Comparison of ENCODE assay signal across 9 mouse cellular contexts in genomic region chr17:93200386-93201264, GRCm38 (mm10). TPM values are rescaled to one million over a fixed set of nuclear protein-coding genes. Genes with fewer than 3 reads are reported as not detected.
DNase-seq lines count a peak whose midpoint lies in the region; ATAC-seq and TF ChIP-seq lines count a peak whose summit lies in the region.
"Had no signal": no experiment of that assay in that cellular context is flagged by ENCODE, and none has a peak within 500 bp of the region (broad histone marks: within the 10 kb centered on the region; RNA-seq: fewer than 3 reads in every experiment).

No protein-coding gene starts in this region.

- peaks cover 17% of the 10 kb centered on the region for H3K4me1 ChIP-seq in heart, embryonic 12.5 days (replicated peaks)
- H3K4me1 ChIP-seq in ES-E14 (ENCODE audit: control insufficient read depth in 2 of 2, insufficient read depth in 2 of 2, low read length in 2 of 2, poor library complexity in 1 of 2), result peaks cover 0 to 7% of the 10 kb centered on the region in 2 experiments; a peak in 1 of 4 replicates
- peaks cover 47% of the 10 kb centered on the region for H3K4me1 ChIP-seq in forebrain, embryonic 13.5 days
- peaks cover 50% of the 10 kb centered on the region for H3K4me1 ChIP-seq in midbrain, embryonic 10.5 days

- H3K4me3 ChIP-seq in heart, embryonic 12.5 days, result peak overlapping the region; percentile 24
- H3K4me3 ChIP-seq in ES-E14 (ENCODE audit: insufficient read depth in 1 of 2, low read depth in 1 of 2, low read length in 2 of 2, poor library complexity in 1 of 2, severe bottlenecking in 1 of 2), result peak overlapping the region; percentile 23 to 29; a peak in 3 of 4 replicates
- H3K4me3 ChIP-seq in forebrain, embryonic 13.5 days, result peak overlapping the region; percentile 45
- H3K4me3 ChIP-seq in midbrain, embryonic 10.5 days, result peak overlapping the region; percentile 54

- H3K27ac ChIP-seq in heart, embryonic 12.5 days (ENCODE audit: poor library complexity, severe bottlenecking), result no peak overlapping the region
- H3K27ac ChIP-seq in ES-E14 (ENCODE audit: insufficient read depth, low read depth, low read length, poor library complexity, severe bottlenecking), result no peak overlapping the region
- no peak overlapping the region for H3K27ac ChIP-seq in forebrain, embryonic 13.5 days
- peak overlapping the region; percentile 55 for H3K27ac ChIP-seq in midbrain, embryonic 10.5 days (replicated peaks)

- in situ Hi-C loops in ES-E14 (cut with MboI; ENCODE audit: low sequenced_read_pairs in 2 of 2, unreplicated experiment in 2 of 2), result no loop called here

- DNase-seq in heart, adult 18-20 months, result no peak
- DNase-seq in ES-E14 (ENCODE audit: low read depth, low spot score) (no peak), liver (no peak)
- peak; percentile 32 for DNase-seq in midbrain, embryonic 10.5 days (ENCODE audit: low spot score)
- no peak for DNase-seq in thymus, postnatal 4 days
- no peak for DNase-seq in urinary bladder, adult 18-20 months (ENCODE audit: low spot score in 2 of 2)
- DNase-seq: kidney, postnatal 25 days had no signal

- WGBS in heart, embryonic 12.5 days, result under 1% methylated on average over 29 of the region's 29 CpGs
- under 1% methylated on average over 29 of the region's 29 CpGs for WGBS in forebrain, embryonic 13.5 days
- 1% methylated on average over 29 of the region's 29 CpGs for WGBS in midbrain, embryonic 10.5 days

- ATAC-seq in heart, embryonic 12.5 days (ENCODE audit: insufficient number of reproducible peaks, low FRiP score), result no peak
- peak; percentile 9; the same call in 1 of the 2 replicates for ATAC-seq in forebrain, embryonic 13.5 days

- no peaks in the 10 kb centered on the region for H3K9me3 ChIP-seq in heart, embryonic 12.5 days (replicated peaks)
- no peaks in the 10 kb centered on the region for H3K9me3 ChIP-seq in ES-E14 (ENCODE audit: control insufficient read depth, insufficient read depth, low read depth, low read length)
- no peaks in the 10 kb centered on the region for H3K9me3 ChIP-seq in forebrain, embryonic 13.5 days (replicated peaks)
- no peaks in the 10 kb centered on the region for H3K9me3 ChIP-seq in midbrain, embryonic 10.5 days (replicated peaks)

- H3K9ac ChIP-seq in heart, embryonic 12.5 days, result no peak overlapping the region
- H3K9ac ChIP-seq in ES-E14 (ENCODE audit: insufficient read depth, low read depth, low read length, poor library complexity, severe bottlenecking), result no peak overlapping the region
- H3K9ac ChIP-seq in forebrain, embryonic 13.5 days, result peak overlapping the region; percentile 63

- no peaks in the 10 kb centered on the region for H3K36me3 ChIP-seq in heart, embryonic 12.5 days
- no peaks in the 10 kb centered on the region for H3K36me3 ChIP-seq in ES-E14 (ENCODE audit: control insufficient read depth, insufficient read depth, low read length, poor library complexity, severe bottlenecking)
- H3K36me3 ChIP-seq in forebrain, embryonic 13.5 days (ENCODE audit: poor library complexity, severe bottlenecking), result no peaks in the 10 kb centered on the region
- no peaks in the 10 kb centered on the region for H3K36me3 ChIP-seq in midbrain, embryonic 10.5 days

- H3K27me3 ChIP-seq in heart, embryonic 12.5 days (replicated peaks), result peaks cover 70% of the 10 kb centered on the region
- H3K27me3 ChIP-seq in forebrain, embryonic 13.5 days, result peaks cover 85% of the 10 kb centered on the region
- peaks cover 86% of the 10 kb centered on the region for H3K27me3 ChIP-seq in midbrain, embryonic 10.5 days (ENCODE audit: low read depth, poor library complexity, severe bottlenecking)

- peak overlapping the region; percentile 44 for H3K4me2 ChIP-seq in heart, embryonic 12.5 days
- H3K4me2 ChIP-seq in forebrain, embryonic 13.5 days, result peak overlapping the region; percentile 73

TF ChIP-seq in ES-E14, 5 proteins besides CTCF, POLR2A, EP300 and RAD21:
- TF ChIP-seq HCFC1 (IDR thresholded peaks at IDR 0.05; ENCODE audit: borderline replicate concordance, insufficient read depth, low read length), result no peak
- no peak for TF ChIP-seq ZNF384 (IDR thresholded peaks at IDR 0.05; ENCODE audit: low read depth, low read length)
- no peak for TF ChIP-seq CHD2 (IDR thresholded peaks at IDR 0.05; ENCODE audit: low read depth, low read length)
- TF ChIP-seq ZC3H11A (IDR thresholded peaks at IDR 0.05; ENCODE audit: borderline replicate concordance, low read depth, low read length), result no peak
- TF ChIP-seq MAFK (IDR thresholded peaks at IDR 0.05; ENCODE audit: insufficient read depth, low read depth, low read length), result no peak

RNA-seq across cellular contexts. Expression of gene Adcyap1, which starts 1.8 kb away (rescaled TPM):
- 0.09 and 0.49 TPM in 2 replicates for polyA plus RNA-seq in heart, embryonic 12.5 days (2016; fragmentation: Nextera tagmentation; extraction: Ambion mirVana)
- not detected for total RNA-seq in heart, adult 18-20 months (2021)
- 0.18 TPM in 1 of 2 replicates, not detected in the other for total RNA-seq in ES-E14 (2012; rRNA removed)
- polyA plus RNA-seq in forebrain, embryonic 13.5 days (2015; fragmentation: Nextera tagmentation; extraction: Ambion mirVana), result 8.8 TPM in 2 replicates
- polyA plus RNA-seq in midbrain, embryonic 10.5 days (2016; fragmentation: Nextera tagmentation; extraction: Ambion mirVana), result 2.9 and 8.8 TPM in 2 replicates
